Mouse (Mus musculus) bone marrow, adult 2 months (tissue): ENCODE data around the gene Rnf144a.

Experiments used
- CTCF ChIP-seq: fragments of 200-500 bp; IDR thresholded peaks from 2 replicates; pipeline ENCODE4 v1.5.1; 2011; ENCODE audit warnings: low read length, control low read depth; ENCODE audit not compliant: control insufficient read depth, insufficient read depth
- POLR2A ChIP-seq: fragments of 200-500 bp; IDR thresholded peaks from 2 replicates; pipeline ENCODE4 v1.6.1; 2011; ENCODE audit warnings: low read depth, mild to moderate bottlenecking, control low read depth, low read length, borderline replicate concordance; ENCODE audit not compliant: control insufficient read depth

DNA sequence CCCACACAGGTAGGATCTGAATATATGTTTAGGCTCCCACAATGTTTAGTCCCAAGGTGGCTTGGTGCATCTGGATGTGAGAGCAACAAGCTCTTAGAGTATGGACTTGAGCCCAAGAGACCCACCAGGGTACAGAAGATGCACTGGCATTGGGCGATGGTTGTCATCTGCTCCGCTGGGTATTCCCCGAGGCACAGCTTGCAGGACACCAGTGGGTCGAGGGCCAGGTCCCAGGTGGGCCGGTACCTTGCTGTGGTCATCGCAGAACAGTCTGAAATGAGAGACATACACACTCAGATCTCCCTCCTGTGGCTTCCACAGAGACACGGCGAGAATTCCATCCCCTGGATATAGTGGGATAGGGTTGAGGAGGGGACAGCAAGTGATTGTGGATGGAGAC, 75.9 kb downstream of the Rnf144a start:
- TF ChIP-seq POLR2A: no peak
- no peak for TF ChIP-seq CTCF
